Mouse (Mus musculus): ENCODE measurements at regions not wholly inside any gene's neighbourhood (a gene's known extent, or its start where the extent isn't known, plus 50 kb on each side); places are given as distances from the start of the nearest gene placed in this dataset.

GRCm38 (mm10) chr19:26014620-26015180, 342.5 kb downstream of the Dmrt2 start:
- no peaks in the 10 kb centered on the region for H3K36me3 ChIP-seq (ENCODE audit: insufficient read depth, low read length)
- DNase-seq (ENCODE audit: low spot score) (peak; percentile 50), ATAC-seq (0 out of 2 replicates have a peak, but pooled peaks have one; percentile 45)
- no peak overlapping the region for H3K4me3 ChIP-seq (ENCODE audit: low read length)
- no peaks in the 10 kb centered on the region for H3K9me3 ChIP-seq (ENCODE audit: low read length)
- no peak overlapping the region for H3K27ac ChIP-seq
- peaks cover 4% of the 10 kb centered on the region; the same call in 1 of the 2 replicates for H3K4me1 ChIP-seq (ENCODE audit: insufficient read depth, low read length)
- H3K9ac ChIP-seq (replicated peaks; ENCODE audit: low read length) = no peak overlapping the region
- WGBS = 30% methylated on average over 8 of the region's 8 CpGs
- TF ChIP-seq CTCF (IDR thresholded peaks at IDR 0.05; ENCODE audit: low read depth) = no peak
- H3K27me3 ChIP-seq (ENCODE audit: insufficient read depth, low read length) = no peaks in the 10 kb centered on the region
- no peak overlapping the region for H3K4me2 ChIP-seq (ENCODE audit: low read depth, low read length)

- Histone ChIP-seq H3K9me3 (ENCODE audit: low read length) (no peaks in the 10 kb centered on the region), H3K36me3 (ENCODE audit: insufficient read depth, low read length) (no peaks in the 10 kb centered on the region), H3K27me3 (ENCODE audit: insufficient read depth, low read length) (no peaks in the 10 kb centered on the region), H3K9ac (replicated peaks; ENCODE audit: low read length) (no peak overlapping the region), H3K4me1 (ENCODE audit: insufficient read depth, low read length) (no peaks in the 10 kb centered on the region), H3K27ac (no peak overlapping the region), H3K4me2 (ENCODE audit: low read depth, low read length) (no peak overlapping the region), H3K4me3 (ENCODE audit: low read length) (no peak overlapping the region)
- DNase-seq (ENCODE audit: low spot score) = peak; percentile 5
- no peak for ATAC-seq
- WGBS = 67% methylated on average over 7 of the region's 7 CpGs
- no peak for TF ChIP-seq CTCF (IDR thresholded peaks at IDR 0.05; ENCODE audit: low read depth)
Measured at GRCm38 (mm10) chr19:26021141-26021540, 348.9 kb downstream of the Dmrt2 start.

GRCm38 (mm10) chr19:26026103-26026502, 353.9 kb downstream of the Dmrt2 start:
- Histone ChIP-seq H3K9me3 (ENCODE audit: low read length) (no peaks in the 10 kb centered on the region), H3K27ac (no peak overlapping the region), H3K27me3 (ENCODE audit: insufficient read depth, low read length) (no peaks in the 10 kb centered on the region), H3K36me3 (ENCODE audit: insufficient read depth, low read length) (no peaks in the 10 kb centered on the region), H3K4me1 (ENCODE audit: insufficient read depth, low read length) (no peaks in the 10 kb centered on the region), H3K9ac (replicated peaks; ENCODE audit: low read length) (no peak overlapping the region), H3K4me2 (ENCODE audit: low read depth, low read length) (no peak overlapping the region), H3K4me3 (ENCODE audit: low read length) (no peak overlapping the region)
- 85% methylated on average over 3 of the region's 3 CpGs for WGBS
- DNase-seq (ENCODE audit: low spot score) (no peak), ATAC-seq (no peak)
- no peak for TF ChIP-seq CTCF (IDR thresholded peaks at IDR 0.05; ENCODE audit: low read depth)

GRCm38 (mm10) chr19:26037270-26037669, 365.1 kb downstream of the Dmrt2 start:
- H3K27ac ChIP-seq = no peak overlapping the region
- H3K4me1 ChIP-seq (ENCODE audit: insufficient read depth, low read length) = no peaks in the 10 kb centered on the region
- H3K4me2 ChIP-seq (ENCODE audit: low read depth, low read length) = no peak overlapping the region
- peak; percentile 65 for TF ChIP-seq CTCF (IDR thresholded peaks at IDR 0.05; ENCODE audit: low read depth)
- DNase-seq (ENCODE audit: low spot score) = peak; percentile 46
- no peak for ATAC-seq
- H3K36me3 ChIP-seq (ENCODE audit: insufficient read depth, low read length) = no peaks in the 10 kb centered on the region
- WGBS = 12% methylated on average over 7 of the region's 7 CpGs
- no peaks in the 10 kb centered on the region for H3K9me3 ChIP-seq (ENCODE audit: low read length)
- no peak overlapping the region for H3K4me3 ChIP-seq (ENCODE audit: low read length)
- no peaks in the 10 kb centered on the region for H3K27me3 ChIP-seq (ENCODE audit: insufficient read depth, low read length)
- no peak overlapping the region for H3K9ac ChIP-seq (replicated peaks; ENCODE audit: low read length)

GRCm38 (mm10) chr19:26051478-26052215, 379.4 kb downstream of the Dmrt2 start:
- DNase-seq (ENCODE audit: low spot score) = no peak
- no peak overlapping the region for H3K4me2 ChIP-seq (ENCODE audit: low read depth, low read length)
- H3K4me1 ChIP-seq (ENCODE audit: insufficient read depth, low read length) = no peaks in the 10 kb centered on the region
- H3K27me3 ChIP-seq (ENCODE audit: insufficient read depth, low read length) = no peaks in the 10 kb centered on the region
- no peaks in the 10 kb centered on the region for H3K9me3 ChIP-seq (ENCODE audit: low read length)
- ATAC-seq = no peak
- H3K36me3 ChIP-seq (ENCODE audit: insufficient read depth, low read length) = no peaks in the 10 kb centered on the region
- H3K27ac ChIP-seq = no peak overlapping the region
- no peak for TF ChIP-seq CTCF (IDR thresholded peaks at IDR 0.05; ENCODE audit: low read depth)
- no peak overlapping the region for H3K9ac ChIP-seq (replicated peaks; ENCODE audit: low read length)
- WGBS = 51% methylated on average over 9 of the region's 9 CpGs
- no peak overlapping the region for H3K4me3 ChIP-seq (ENCODE audit: low read length)

GRCm38 (mm10) chr19:26059668-26060067, 387.5 kb downstream of the Dmrt2 start:
- Histone ChIP-seq H3K4me2 (ENCODE audit: low read depth, low read length) (no peak overlapping the region), H3K9ac (replicated peaks; ENCODE audit: low read length) (no peak overlapping the region), H3K4me1 (ENCODE audit: insufficient read depth, low read length) (no peaks in the 10 kb centered on the region), H3K27me3 (ENCODE audit: insufficient read depth, low read length) (no peaks in the 10 kb centered on the region), H3K27ac (no peak overlapping the region), H3K9me3 (ENCODE audit: low read length) (no peaks in the 10 kb centered on the region), H3K4me3 (ENCODE audit: low read length) (no peak overlapping the region), H3K36me3 (ENCODE audit: insufficient read depth, low read length) (no peaks in the 10 kb centered on the region)
- 77% methylated on average over 2 of the region's 2 CpGs for WGBS
- TF ChIP-seq CTCF (IDR thresholded peaks at IDR 0.05; ENCODE audit: low read depth) = no peak
- ATAC-seq (no peak), DNase-seq (ENCODE audit: low spot score) (no peak)

GRCm38 (mm10) chr19:26068553-26068952, 396.3 kb downstream of the Dmrt2 start:
- H3K4me2 ChIP-seq (ENCODE audit: low read depth, low read length) = no peak overlapping the region
- no peak for TF ChIP-seq CTCF (IDR thresholded peaks at IDR 0.05; ENCODE audit: low read depth)
- 60% methylated on average over 2 of the region's 2 CpGs for WGBS
- DNase-seq (ENCODE audit: low spot score) (no peak), ATAC-seq (no peak)
- no peaks in the 10 kb centered on the region for H3K4me1 ChIP-seq (ENCODE audit: insufficient read depth, low read length)
- no peaks in the 10 kb centered on the region for H3K36me3 ChIP-seq (ENCODE audit: insufficient read depth, low read length)
- no peaks in the 10 kb centered on the region for H3K27me3 ChIP-seq (ENCODE audit: insufficient read depth, low read length)
- H3K9ac ChIP-seq (replicated peaks; ENCODE audit: low read length) = no peak overlapping the region
- no peaks in the 10 kb centered on the region for H3K9me3 ChIP-seq (ENCODE audit: low read length)
- no peak overlapping the region for H3K4me3 ChIP-seq (ENCODE audit: low read length)
- H3K27ac ChIP-seq = no peak overlapping the region
